Mouse (Mus musculus): Measurements from ENCODE around the gene Dpf2.

GRCm38 (mm10) chr19:5945891-5946290, 33.1 kb upstream of the Dpf2 start:
- TF ChIP-seq CTCF (IDR thresholded peaks at IDR 0.05; ENCODE audit: low read depth) (no peak), EP300 (IDR thresholded peaks at IDR 0.05; ENCODE audit: low read depth) (no peak)
